8 mouse cellular contexts compared by ENCODE assay signal in genomic region chr8:47676224-47676623, GRCm38 (mm10). TPM values are rescaled to one million over a fixed set of nuclear protein-coding genes. Genes with fewer than 3 reads are reported as not detected.
DNase-seq lines count a peak whose midpoint lies in the region; ATAC-seq and TF ChIP-seq lines count a peak whose summit lies in the region.

No protein-coding gene starts in this region.

- peaks cover 0 to 2% of the 10 kb centered on the region in 2 experiments for H3K36me3 ChIP-seq in CH12.LX (replicated peaks in 1 of 2; ENCODE audit: control insufficient read depth in 1 of 2, insufficient read depth in 1 of 2, low read length in 1 of 2)
- H3K36me3 ChIP-seq in forebrain, embryonic 16.5 days (ENCODE audit: control insufficient read depth, insufficient read depth) = no peaks in the 10 kb centered on the region
- peaks cover 10% of the 10 kb centered on the region; the same call in 1 of the 2 replicates for H3K36me3 ChIP-seq in liver, embryonic 12.5 days

- 2% methylated on average over 15 of the region's 15 CpGs for WGBS in forebrain, embryonic 16.5 days
- whole genome bisulfite sequencing in liver, embryonic 12.5 days (ENCODE audit: insufficient replicate concordance) = 3% methylated on average over 15 of the region's 15 CpGs

- peak overlapping the region; percentile 59 to 97 (median 83) for H3K4me3 ChIP-seq in CH12.LX (replicated peaks in 1 of 3; ENCODE audit: low read depth in 2 of 3, low read length in 2 of 3, poor library complexity in 1 of 3)
- peak overlapping the region; percentile 84 for H3K4me3 ChIP-seq in forebrain, embryonic 16.5 days (replicated peaks; ENCODE audit: low read length)
- peak overlapping the region; percentile 94 for H3K4me3 ChIP-seq in liver, embryonic 12.5 days

- H3K9me3 ChIP-seq in CH12.LX (replicated peaks; ENCODE audit: low read length) = no peaks in the 10 kb centered on the region
- no peaks in the 10 kb centered on the region for H3K9me3 ChIP-seq in forebrain, embryonic 16.5 days (ENCODE audit: control insufficient read depth, low read length)
- no peaks in the 10 kb centered on the region for H3K9me3 ChIP-seq in liver, embryonic 12.5 days (replicated peaks)

- dilution Hi-C loops in CH12.LX (cut with MboI; ENCODE audit: extremely low pct_ligation_motif_present, extremely low pct_unique_long_range_greater_than_20kb, low sequenced_read_pairs) = no loop called here

- no peak for TF ChIP-seq POLR2A in CH12.LX (IDR thresholded peaks at IDR 0.05; ENCODE audit: low read depth, low read length)

- intact Hi-C loops in gastrocnemius, postnatal 36 days (cut with DNase I) = loop anchor here (2.0 to 5.0 kb wide), 3 partner anchors 15 to 74 kb away; partner anchors contain the start of gene Cdkn2aip

- DNase-seq in cerebellum, adult 8-10 months = peak; percentile 20
- no peak for DNase-seq in CH12.LX (ENCODE audit: extremely low read depth)
- no peak for DNase-seq in right cerebral cortex, postnatal 4 days
- DNase-seq in gastrocnemius, postnatal 36 days = no peak
- DNase-seq in embryo, embryonic 9.5 days (ENCODE audit: extremely low spot score) = no peak

- peaks cover 4% of the 10 kb centered on the region; the same call in 1 of the 2 replicates for H3K79me2 ChIP-seq in CH12.LX (replicated peaks; ENCODE audit: control insufficient read depth, extremely low read depth, insufficient read depth, poor library complexity, severe bottlenecking)

- no peak for TF ChIP-seq CTCF in CH12.LX (conservative IDR thresholded peaks at IDR 0.05 in 1 of 2, IDR thresholded peaks at IDR 0.05 in 1 of 2; ENCODE audit: low read depth in 2 of 2, low read length in 2 of 2)

- H3K4me1 ChIP-seq in CH12.LX (ENCODE audit: control insufficient read depth in 1 of 2, insufficient read depth in 2 of 2) = peaks cover 0 to 17% of the 10 kb centered on the region in 2 experiments; a peak in 2 of 4 replicates
- H3K4me1 ChIP-seq in forebrain, embryonic 16.5 days (replicated peaks; ENCODE audit: control insufficient read depth, insufficient read depth, low read length) = peaks cover 4% of the 10 kb centered on the region
- peaks cover 26% of the 10 kb centered on the region for H3K4me1 ChIP-seq in liver, embryonic 12.5 days

- peak overlapping the region; percentile 86 for H3K9ac ChIP-seq in CH12.LX (ENCODE audit: insufficient read depth, low read depth)
- peak overlapping the region; percentile 79 for H3K9ac ChIP-seq in forebrain, embryonic 16.5 days (replicated peaks; ENCODE audit: low read depth, low read length)
- peak overlapping the region; percentile 94 for H3K9ac ChIP-seq in liver, embryonic 12.5 days

- H3K4me2 ChIP-seq in CH12.LX (ENCODE audit: insufficient read depth, low read depth, poor library complexity, severe bottlenecking) = peak overlapping the region; percentile 80; the same call in 1 of the 2 replicates
- H3K4me2 ChIP-seq in forebrain, embryonic 16.5 days (ENCODE audit: low read length) = peak overlapping the region; percentile 79
- H3K4me2 ChIP-seq in liver, embryonic 12.5 days = peak overlapping the region; percentile 94

- H3K27me3 ChIP-seq in CH12.LX (replicated peaks) = no peaks in the 10 kb centered on the region
- no peaks in the 10 kb centered on the region for H3K27me3 ChIP-seq in forebrain, embryonic 16.5 days (replicated peaks; ENCODE audit: control insufficient read depth, insufficient read depth, low read length)
- H3K27me3 ChIP-seq in liver, embryonic 12.5 days (replicated peaks) = no peaks in the 10 kb centered on the region

- in situ Hi-C loops in CH12.LX (cut with MboI; ENCODE audit: low pct_ligation_motif_present, low pct_unique_long_range_greater_than_20kb, low sequenced_read_pairs) = loop anchor here (5.0 to 25.0 kb wide), 3 partner anchors 36 to 289 kb away; partner anchors contain the start of genes Cdkn2aip, Rwdd4a and Trappc11

- TF ChIP-seq RAD21 in CH12.LX (IDR thresholded peaks at IDR 0.05; ENCODE audit: low read depth, low read length) = no peak

- no peak for TF ChIP-seq EP300 in CH12.LX (IDR thresholded peaks at IDR 0.05; ENCODE audit: low read length)

- 0 out of 2 replicates have a peak overlapping the region, but pooled peaks have one; percentile 46 for H3K27ac ChIP-seq in CH12.LX (ENCODE audit: insufficient read depth, low read depth)
- no peak overlapping the region; the same call in 1 of the 2 replicates for H3K27ac ChIP-seq in forebrain, embryonic 16.5 days (ENCODE audit: low read length)
- peak overlapping the region; percentile 96 for H3K27ac ChIP-seq in liver, embryonic 12.5 days

- ATAC-seq in cerebellum, adult (ENCODE audit: insufficient number of reproducible peaks, low FRiP score, low TSS enrichment) = no peak
- ATAC-seq in forebrain, embryonic 16.5 days = no peak
- ATAC-seq in liver, embryonic 12.5 days = no peak

TF ChIP-seq in CH12.LX, 34 proteins besides CTCF, POLR2A, EP300 and RAD21:
- TF ChIP-seq ZMIZ1 (IDR thresholded peaks at IDR 0.05; ENCODE audit: low read depth, low read length) (no peak), MAZ (IDR thresholded peaks at IDR 0.05; ENCODE audit: low read depth, low read length) (no peak), TBP (conservative IDR thresholded peaks at IDR 0.05; ENCODE audit: low read depth, low read length) (no peak), USF1 (IDR thresholded peaks at IDR 0.05; ENCODE audit: low read depth, low read length) (no peak), KAT2A (IDR thresholded peaks at IDR 0.05; ENCODE audit: insufficient replicate concordance, low read length) (no peak), ELF1 (IDR thresholded peaks at IDR 0.05; ENCODE audit: low read depth, low read length) (no peak), MYC (IDR thresholded peaks at IDR 0.05; ENCODE audit: low read depth, low read length) (no peak), MEF2A (IDR thresholded peaks at IDR 0.05; ENCODE audit: borderline replicate concordance, low read depth, low read length) (no peak; the same call in 1 of the 2 replicates)

RNA-seq across cellular contexts. Expression of gene Ing2, which starts 0.9 kb away (rescaled TPM):
- 5.9 and 7.2 TPM in 2 replicates for total RNA-seq in CH12.LX (2012; rRNA removed)
- total RNA-seq in CH12.LX (2014; rRNA removed) = 16.8 and 21.4 TPM in 2 replicates
- polyA plus RNA-seq in CH12.LX (2012; ENCODE audit: insufficient read length, low read depth) = 22.0 and 25.1 TPM in 2 replicates
- polyA plus RNA-seq in forebrain, embryonic 16.5 days (2015; fragmentation: Nextera tagmentation; extraction: Ambion mirVana) = 5.0 and 6.0 TPM in 2 replicates
- 14.9 and 15.1 TPM in 2 replicates for polyA plus RNA-seq in liver, embryonic 12.5 days (2016; fragmentation: Nextera tagmentation; extraction: Ambion mirVana)
- 10 to 100 TPM; 13.5 to 15.6 TPM for total RNA-seq in gastrocnemius, postnatal 36 days (2021)

RNA-seq across cellular contexts. Expression of gene Cdkn2aip, which starts 37.5 kb away (rescaled TPM):
- total RNA-seq in CH12.LX (2012; rRNA removed) = 6.7 and 8.7 TPM in 2 replicates
- total RNA-seq in CH12.LX (2014; rRNA removed) = 14.7 and 15.5 TPM in 2 replicates
- polyA plus RNA-seq in CH12.LX (2012; ENCODE audit: insufficient read length, low read depth) = 6.9 and 7.1 TPM in 2 replicates
- 44.4 and 52.2 TPM in 2 replicates for polyA plus RNA-seq in forebrain, embryonic 16.5 days (2015; fragmentation: Nextera tagmentation; extraction: Ambion mirVana)
- 17.1 and 18.4 TPM in 2 replicates for polyA plus RNA-seq in liver, embryonic 12.5 days (2016; fragmentation: Nextera tagmentation; extraction: Ambion mirVana)
- 1 to 10 TPM; 5.0 TPM for total RNA-seq in gastrocnemius, postnatal 36 days (2021)
